Mouse (Mus musculus): ENCODE results near the gene Shb. TPM values are rescaled to one million over a fixed set of nuclear protein-coding genes. Genes with fewer than 3 reads are reported as not detected.

Gene Shb
- polyA plus RNA-seq, 1 experiment: 11.4 TPM

- no peak overlapping the region for H3K4me3 ChIP-seq (ENCODE audit: insufficient read depth, low read length)
These were observed 65.0 kb downstream of the Shb start for GRCm38 (mm10) chr4:45467115-45467912.

GRCm38 (mm10) chr4:45464941-45465340 is 67.3 kb downstream of the Shb start:
- no peak overlapping the region for H3K27ac ChIP-seq (ENCODE audit: insufficient read depth, low read length)
- no peaks in the 10 kb centered on the region for H3K4me1 ChIP-seq (ENCODE audit: control insufficient read depth, insufficient read depth, low read length)
- TF ChIP-seq POLR2A (IDR thresholded peaks at IDR 0.05; ENCODE audit: extremely low read depth, insufficient read depth, low read length): no peak
- TF ChIP-seq CTCF (IDR thresholded peaks at IDR 0.05; ENCODE audit: extremely low read depth, insufficient read depth, low read length): no peak
- H3K4me3 ChIP-seq (ENCODE audit: insufficient read depth, low read length): no peak overlapping the region

More at GRCm38 (mm10) chr4:45467115-45467912, 65.0 kb downstream of the Shb start:
- Histone ChIP-seq H3K4me1 (ENCODE audit: control insufficient read depth, insufficient read depth, low read length) (peaks cover 6% of the 10 kb centered on the region), H3K27ac (ENCODE audit: insufficient read depth, low read length) (no peak overlapping the region)
- no peak for TF ChIP-seq CTCF (IDR thresholded peaks at IDR 0.05; ENCODE audit: extremely low read depth, insufficient read depth, low read length)
- TF ChIP-seq POLR2A (IDR thresholded peaks at IDR 0.05; ENCODE audit: extremely low read depth, insufficient read depth, low read length): no peak

- Histone ChIP-seq H3K4me1 (ENCODE audit: control insufficient read depth, insufficient read depth, low read length) (no peaks in the 10 kb centered on the region), H3K27ac (ENCODE audit: insufficient read depth, low read length) (no peak overlapping the region), H3K4me3 (ENCODE audit: insufficient read depth, low read length) (no peak overlapping the region)
- no peak for TF ChIP-seq CTCF (IDR thresholded peaks at IDR 0.05; ENCODE audit: extremely low read depth, insufficient read depth, low read length)
- TF ChIP-seq POLR2A (IDR thresholded peaks at IDR 0.05; ENCODE audit: extremely low read depth, insufficient read depth, low read length): no peak
These were observed 67.7 kb downstream of the Shb start for GRCm38 (mm10) chr4:45464528-45464927.

- Histone ChIP-seq H3K4me1 (ENCODE audit: control insufficient read depth, insufficient read depth, low read length) (no peaks in the 10 kb centered on the region), H3K4me3 (ENCODE audit: insufficient read depth, low read length) (no peak overlapping the region), H3K27ac (ENCODE audit: insufficient read depth, low read length) (no peak overlapping the region)
- TF ChIP-seq POLR2A (IDR thresholded peaks at IDR 0.05; ENCODE audit: extremely low read depth, insufficient read depth, low read length) (no peak), CTCF (IDR thresholded peaks at IDR 0.05; ENCODE audit: extremely low read depth, insufficient read depth, low read length) (no peak)
These were observed 68.1 kb downstream of the Shb start for GRCm38 (mm10) chr4:45464123-45464522.

GRCm38 (mm10) chr4:45462628-45463027 is 69.6 kb downstream of the Shb start:
- TF ChIP-seq POLR2A (IDR thresholded peaks at IDR 0.05; ENCODE audit: extremely low read depth, insufficient read depth, low read length) (no peak), CTCF (IDR thresholded peaks at IDR 0.05; ENCODE audit: extremely low read depth, insufficient read depth, low read length) (no peak)
- H3K4me3 ChIP-seq (ENCODE audit: insufficient read depth, low read length): no peak overlapping the region
- no peak overlapping the region for H3K27ac ChIP-seq (ENCODE audit: insufficient read depth, low read length)
- H3K4me1 ChIP-seq (ENCODE audit: control insufficient read depth, insufficient read depth, low read length): no peaks in the 10 kb centered on the region

- H3K27ac ChIP-seq (ENCODE audit: insufficient read depth, low read length): no peak overlapping the region
- no peak for TF ChIP-seq CTCF (IDR thresholded peaks at IDR 0.05; ENCODE audit: extremely low read depth, insufficient read depth, low read length)
- TF ChIP-seq POLR2A (IDR thresholded peaks at IDR 0.05; ENCODE audit: extremely low read depth, insufficient read depth, low read length): no peak
- H3K4me3 ChIP-seq (ENCODE audit: insufficient read depth, low read length): no peak overlapping the region
- no peaks in the 10 kb centered on the region for H3K4me1 ChIP-seq (ENCODE audit: control insufficient read depth, insufficient read depth, low read length)
These were observed 70.6 kb downstream of the Shb start for GRCm38 (mm10) chr4:45461661-45462060.

- H3K4me1 ChIP-seq (ENCODE audit: control insufficient read depth, insufficient read depth, low read length): no peaks in the 10 kb centered on the region
- no peak overlapping the region for H3K27ac ChIP-seq (ENCODE audit: insufficient read depth, low read length)
- no peak overlapping the region for H3K4me3 ChIP-seq (ENCODE audit: insufficient read depth, low read length)
- no peak for TF ChIP-seq CTCF (IDR thresholded peaks at IDR 0.05; ENCODE audit: extremely low read depth, insufficient read depth, low read length)
- no peak for TF ChIP-seq POLR2A (IDR thresholded peaks at IDR 0.05; ENCODE audit: extremely low read depth, insufficient read depth, low read length)
These were observed 72.9 kb downstream of the Shb start for GRCm38 (mm10) chr4:45459375-45459774.

- no peak overlapping the region for H3K27ac ChIP-seq (ENCODE audit: insufficient read depth, low read length)
- TF ChIP-seq POLR2A (IDR thresholded peaks at IDR 0.05; ENCODE audit: extremely low read depth, insufficient read depth, low read length) (no peak), CTCF (IDR thresholded peaks at IDR 0.05; ENCODE audit: extremely low read depth, insufficient read depth, low read length) (no peak)
- no peaks in the 10 kb centered on the region for H3K4me1 ChIP-seq (ENCODE audit: control insufficient read depth, insufficient read depth, low read length)
- H3K4me3 ChIP-seq (ENCODE audit: insufficient read depth, low read length): no peak overlapping the region
These were observed 74.7 kb downstream of the Shb start for GRCm38 (mm10) chr4:45457543-45457942.

- H3K4me1 ChIP-seq (ENCODE audit: control insufficient read depth, insufficient read depth, low read length): no peaks in the 10 kb centered on the region
- H3K4me3 ChIP-seq (ENCODE audit: insufficient read depth, low read length): no peak overlapping the region
- TF ChIP-seq CTCF (IDR thresholded peaks at IDR 0.05; ENCODE audit: extremely low read depth, insufficient read depth, low read length): no peak
- TF ChIP-seq POLR2A (IDR thresholded peaks at IDR 0.05; ENCODE audit: extremely low read depth, insufficient read depth, low read length): no peak
- H3K27ac ChIP-seq (ENCODE audit: insufficient read depth, low read length): no peak overlapping the region
These were observed 77.3 kb downstream of the Shb start for GRCm38 (mm10) chr4:45455001-45455400.

- H3K27ac ChIP-seq (ENCODE audit: insufficient read depth, low read length): no peak overlapping the region
- no peak overlapping the region for H3K4me3 ChIP-seq (ENCODE audit: insufficient read depth, low read length)
- 0 out of 2 replicates have a peak, but pooled peaks cover 2% of the 10 kb centered on the region for H3K4me1 ChIP-seq (ENCODE audit: control insufficient read depth, insufficient read depth, low read length)
- TF ChIP-seq POLR2A (IDR thresholded peaks at IDR 0.05; ENCODE audit: extremely low read depth, insufficient read depth, low read length) (no peak), CTCF (IDR thresholded peaks at IDR 0.05; ENCODE audit: extremely low read depth, insufficient read depth, low read length) (no peak)
These were observed 78.9 kb downstream of the Shb start for GRCm38 (mm10) chr4:45453271-45453851.

Measured in cortical plate, adult 2 months (tissue).